Mouse (Mus musculus) C2C12 (cell line): Measurements from ENCODE around the gene Map4k4. TPM values are rescaled to one million over a fixed set of nuclear protein-coding genes. Genes with fewer than 3 reads are reported as not detected.
A peak's percentile ranks its signal among the peaks of the same experiment; 100 is the strongest.

Experiments
- H3K27me3 ChIP-seq: one replicate; pipeline ENCODE4 v1.6.1; 2011; ENCODE audit not compliant: control insufficient read depth, insufficient read depth, insufficient read length
- H3K36me3 ChIP-seq: one replicate; pipeline ENCODE4 v1.6.1; 2011; ENCODE audit not compliant: control insufficient read depth, insufficient read depth
- H3K4me3 ChIP-seq: one replicate; pipeline ENCODE4 v1.5.1; 2011; ENCODE audit warnings: mild to moderate bottlenecking, control low read depth; ENCODE audit not compliant: poor library complexity, insufficient read depth, severe bottlenecking
- H3K79me2 ChIP-seq: one replicate; pipeline ENCODE4 v1.6.1; 2011; ENCODE audit not compliant: control insufficient read depth, insufficient read depth
- H3K79me3 ChIP-seq: one replicate; pipeline ENCODE4 v1.6.1; 2011; ENCODE audit warnings: low read depth, control low read depth
- H3ac ChIP-seq: one replicate; pipeline ENCODE3; 2011; ENCODE audit warnings: low read depth; ENCODE audit not compliant: control insufficient read depth, insufficient read length
- CEBPB ChIP-seq: IDR thresholded peaks from one replicate; pipeline ENCODE4 v1.6.1; 2011; ENCODE audit warnings: low read depth, mild to moderate bottlenecking, control low read depth, moderate library complexity
- CTCF ChIP-seq: IDR thresholded peaks from one replicate; pipeline ENCODE4 v1.5.1; 2011; ENCODE audit not compliant: control insufficient read depth, insufficient read depth, insufficient read length
- FOSL1 ChIP-seq: IDR thresholded peaks from one replicate; pipeline ENCODE4 v1.8.0; 2011; ENCODE audit warnings: mild to moderate bottlenecking, low read length; ENCODE audit not compliant: poor library complexity, insufficient read depth, severe bottlenecking
- MAX ChIP-seq: IDR thresholded peaks from one replicate; pipeline ENCODE4 v1.6.1; 2011; ENCODE audit warnings: mild to moderate bottlenecking, control low read depth
- MYOD1 ChIP-seq: IDR thresholded peaks from one replicate; pipeline ENCODE4 v1.6.1; 2011; ENCODE audit warnings: low read depth; ENCODE audit not compliant: control insufficient read depth, insufficient read length
- MYOG ChIP-seq: IDR thresholded peaks from one replicate; pipeline ENCODE4 v1.6.1; 2011; ENCODE audit not compliant: control insufficient read depth, insufficient read length; ENCODE audit errors: extremely low read depth
- USF1 ChIP-seq: IDR thresholded peaks from one replicate; pipeline ENCODE4 v1.6.1; 2011; ENCODE audit warnings: low read depth, mild to moderate bottlenecking, control low read depth, moderate library complexity
- polyA plus RNA-seq: library from polyadenylated mRNA; unstranded; fragments of >200 nt; fragmentation: generic; extraction: Trizol; gene quantifications from one replicate; pipeline ENCODE4 v1.2.1, GENCODE M21; 2012; ENCODE audit warnings: missing spikeins

Gene Map4k4
- polyA plus RNA-seq, 1 experiment, result 141 TPM

GRCm38 (mm10) chr1:39935616-39936015 lies 34.9 kb downstream of the Map4k4 start:
- no peak for TF ChIP-seq CTCF
- no peak for TF ChIP-seq MAX
- no peak for TF ChIP-seq USF1
- TF ChIP-seq FOSL1, result no peak
- no peak for TF ChIP-seq CEBPB
- TF ChIP-seq MYOD1, result no peak
- no peak for TF ChIP-seq MYOG
- Histone ChIP-seq H3ac (no peak overlapping the region), H3K36me3 (peaks cover 14% of the 10 kb centered on the region), H3K79me3 (peaks cover 97% of the 10 kb centered on the region), H3K27me3 (no peaks in the 10 kb centered on the region), H3K79me2 (peaks cover 100% of the 10 kb centered on the region), H3K4me3 (no peak overlapping the region)

- Histone ChIP-seq H3ac (no peak overlapping the region), H3K4me3 (no peak overlapping the region), H3K36me3 (peaks cover 14% of the 10 kb centered on the region), H3K79me3 (peaks cover 97% of the 10 kb centered on the region), H3K79me2 (peaks cover 100% of the 10 kb centered on the region), H3K27me3 (no peaks in the 10 kb centered on the region)
- TF ChIP-seq USF1 (no peak), CTCF (peak; percentile 79), MYOG (no peak), MAX (peak; percentile 10), FOSL1 (no peak), CEBPB (no peak), MYOD1 (no peak)
Observed at GRCm38 (mm10) chr1:39936332-39936802, 35.7 kb downstream of the Map4k4 start.

- Histone ChIP-seq H3ac (no peak overlapping the region), H3K79me2 (peaks cover 100% of the 10 kb centered on the region), H3K79me3 (peaks cover 97% of the 10 kb centered on the region), H3K4me3 (no peak overlapping the region), H3K36me3 (peaks cover 14% of the 10 kb centered on the region), H3K27me3 (no peaks in the 10 kb centered on the region)
- TF ChIP-seq MYOD1, result no peak
- no peak for TF ChIP-seq CEBPB
- TF ChIP-seq FOSL1, result no peak
- TF ChIP-seq CTCF, result no peak
- TF ChIP-seq MYOG, result no peak
- no peak for TF ChIP-seq MAX
- TF ChIP-seq USF1, result no peak
Observed at GRCm38 (mm10) chr1:39936934-39937333, 36.2 kb downstream of the Map4k4 start.

GRCm38 (mm10) chr1:39937609-39938008 lies 36.9 kb downstream of the Map4k4 start:
- no peak overlapping the region for H3K4me3 ChIP-seq
- H3K79me2 ChIP-seq, result peaks cover 100% of the 10 kb centered on the region
- peaks cover 97% of the 10 kb centered on the region for H3K79me3 ChIP-seq
- no peak for TF ChIP-seq CEBPB
- no peak for TF ChIP-seq MYOD1
- no peak for TF ChIP-seq CTCF
- TF ChIP-seq MAX, result no peak
- TF ChIP-seq MYOG, result no peak
- TF ChIP-seq USF1, result no peak
- TF ChIP-seq FOSL1, result no peak
- H3K27me3 ChIP-seq, result no peaks in the 10 kb centered on the region
- no peak overlapping the region for H3ac ChIP-seq
- peaks cover 14% of the 10 kb centered on the region for H3K36me3 ChIP-seq

- Histone ChIP-seq H3K27me3 (no peaks in the 10 kb centered on the region), H3K4me3 (no peak overlapping the region), H3K79me2 (peaks cover 100% of the 10 kb centered on the region), H3K79me3 (peaks cover 97% of the 10 kb centered on the region), H3K36me3 (peaks cover 3% of the 10 kb centered on the region), H3ac (no peak overlapping the region)
- TF ChIP-seq FOSL1, result no peak
- no peak for TF ChIP-seq CTCF
- no peak for TF ChIP-seq MYOD1
Observed at GRCm38 (mm10) chr1:39939401-39939800, 38.7 kb downstream of the Map4k4 start.

- Histone ChIP-seq H3K27me3 (no peaks in the 10 kb centered on the region), H3K79me3 (peaks cover 97% of the 10 kb centered on the region), H3K79me2 (peaks cover 100% of the 10 kb centered on the region), H3K36me3 (peaks cover 3% of the 10 kb centered on the region), H3ac (no peak overlapping the region), H3K4me3 (no peak overlapping the region)
- TF ChIP-seq USF1 (no peak), FOSL1 (no peak), CTCF (no peak), CEBPB (no peak), MYOG (no peak), MAX (no peak), MYOD1 (no peak)
Observed at GRCm38 (mm10) chr1:39940342-39940741, 39.6 kb downstream of the Map4k4 start.
